Mouse (Mus musculus) liver, adult 2 months (tissue): ENCODE measurements around the gene Abcb6. TPM values are rescaled to one million over a fixed set of nuclear protein-coding genes. Genes with fewer than 3 reads are reported as not detected.

Source experiments
- DNase-seq: peaks from one replicate; pipeline ENCODE4 v3.0.0-alpha.2; 2011; ENCODE audit warnings: low read depth, low spot score; ENCODE audit errors: extremely low read depth
- H3K27ac ChIP-seq: fragments of 200-500 bp; replicated peaks from 2 replicates; pipeline ENCODE4 v1.5.1; 2012; ENCODE audit warnings: low read depth, mild to moderate bottlenecking, control low read depth, inconsistent platforms, low read length; ENCODE audit not compliant: insufficient read depth
- H3K27me3 ChIP-seq: fragments of 200-500 bp; 2 replicates; pipeline ENCODE4 v1.6.1; 2012; ENCODE audit warnings: mild to moderate bottlenecking, moderate library complexity, low read length, inconsistent platforms; ENCODE audit not compliant: control insufficient read depth, insufficient read depth
- H3K36me3 ChIP-seq: fragments of 200-500 bp; 2 replicates; pipeline ENCODE4 v1.6.1; 2012; ENCODE audit warnings: low read length, inconsistent platforms; ENCODE audit not compliant: control insufficient read depth, insufficient read depth
- H3K4me1 ChIP-seq: fragments of 200-500 bp; 2 replicates; pipeline ENCODE4 v1.6.1; 2011; ENCODE audit warnings: low read length; ENCODE audit not compliant: control insufficient read depth, insufficient read depth
- H3K4me3 ChIP-seq: fragments of 200-500 bp; 2 replicates; pipeline ENCODE4 v1.5.1; 2011; ENCODE audit warnings: low read depth, mild to moderate bottlenecking, control low read depth, low read length, moderate library complexity; ENCODE audit not compliant: insufficient read depth
- H3K79me2 ChIP-seq: fragments of 200-500 bp; 2 replicates; pipeline ENCODE4 v1.6.1; 2012; ENCODE audit warnings: inconsistent platforms, mild to moderate bottlenecking, low read length, moderate library complexity; ENCODE audit not compliant: control insufficient read depth, insufficient read depth
- H3K9ac ChIP-seq: fragments of 200-500 bp; 2 replicates; pipeline ENCODE4 v1.6.1; 2012; ENCODE audit warnings: low read depth, mild to moderate bottlenecking, control low read depth, inconsistent platforms, low read length
- CTCF ChIP-seq: fragments of 200-500 bp; IDR thresholded peaks from 2 replicates; pipeline ENCODE4 v1.5.1; 2011; ENCODE audit warnings: low read depth, low read length, control low read depth
- POLR2A ChIP-seq: fragments of 200-500 bp; IDR thresholded peaks from 2 replicates; pipeline ENCODE4 v1.6.1; 2011; ENCODE audit warnings: low read length, control low read depth; ENCODE audit not compliant: insufficient read depth; ENCODE audit errors: extremely low read depth
- WGBS: fragments of 180-500 bp; shearing (Covaris S2); methylation state at CpG from one replicate; pipeline ENCODE4 v1.1.7; 2018; 5-methylcytosine and 5-hydroxymethylcytosine counted together
- polyA plus RNA-seq: library from polyadenylated mRNA; depleted of rRNA; stranded (reverse); fragments of >200 nt; gene quantifications from 2 replicates; pipeline ENCODE4 v1.2.3, GENCODE M21; 2012
- total RNA-seq: library from RNA; depleted of rRNA; stranded (reverse); fragments of >200 nt; gene quantifications from 2 replicates; pipeline ENCODE4 v1.2.3, GENCODE M21; 2014

The Abcb6 gene
- total and polyA plus RNA-seq, 2 experiments, result 56.1 to 88.7 TPM

DNA sequence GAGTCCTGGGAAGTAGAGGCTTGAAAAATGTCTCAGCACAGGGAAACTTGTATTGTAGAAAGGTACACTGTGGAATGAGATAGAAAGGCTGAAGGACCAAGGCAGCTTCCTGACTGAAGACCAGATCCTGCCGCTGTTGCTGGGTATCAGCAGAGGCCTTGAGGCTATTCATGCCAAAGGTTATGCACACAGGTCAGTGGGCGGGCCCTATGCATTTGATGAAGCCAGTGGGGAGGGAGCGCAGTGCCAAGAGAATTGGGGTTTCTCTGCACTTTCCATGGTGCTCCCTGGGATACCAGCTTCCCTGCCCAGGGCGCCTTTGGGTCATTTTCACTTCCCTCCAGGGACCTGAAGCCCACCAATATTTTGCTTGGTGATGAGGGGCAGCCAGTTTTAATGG is 32.4 kb upstream of the Abcb6 start:
- Histone ChIP-seq H3K79me2 (peaks cover 8% of the 10 kb centered on the region; the same call in 1 of the 2 replicates), H3K27ac (peak overlapping the region; percentile 95), H3K27me3 (no peaks in the 10 kb centered on the region), H3K4me3 (no peak overlapping the region), H3K36me3 (peaks cover 16% of the 10 kb centered on the region; the same call in 1 of the 2 replicates), H3K4me1 (peaks cover 47% of the 10 kb centered on the region), H3K9ac (peak overlapping the region; percentile 10; the same call in 1 of the 2 replicates)
- peak; percentile 88 for DNase-seq
- TF ChIP-seq CTCF, result no peak
- 18% methylated on average over 4 of the region's 4 CpGs for WGBS

GRCm38 (mm10) chr1:75211141-75211708 is 31.0 kb upstream of the Abcb6 start:
- Histone ChIP-seq H3K27ac (peak overlapping the region; percentile 85), H3K9ac (peak overlapping the region; percentile 92), H3K4me3 (peak overlapping the region; percentile 89), H3K79me2 (peaks cover 8% of the 10 kb centered on the region; the same call in 1 of the 2 replicates), H3K27me3 (no peaks in the 10 kb centered on the region), H3K36me3 (peaks cover 14% of the 10 kb centered on the region; the same call in 1 of the 2 replicates), H3K4me1 (peaks cover 37% of the 10 kb centered on the region)
- TF ChIP-seq CTCF (no peak), POLR2A (no peak)
- DNase-seq, result peak; percentile 42
- 4% methylated on average over 17 of the region's 17 CpGs for WGBS

- H3K36me3 ChIP-seq, result peaks cover 11% of the 10 kb centered on the region; the same call in 1 of the 2 replicates
- TF ChIP-seq POLR2A, result peak; percentile 80
- no peak for TF ChIP-seq CTCF
- peak; percentile 86 for DNase-seq
- H3K27ac ChIP-seq, result peak within 1 kb of the TSS; percentile 85
- H3K79me2 ChIP-seq, result peaks cover 8% of the 10 kb centered on the region; the same call in 1 of the 2 replicates
- H3K4me3 ChIP-seq, result peak within 1 kb of the TSS; percentile 89
- 5% methylated on average over 42 of the region's 42 CpGs for WGBS
- H3K27me3 ChIP-seq, result no peaks in the 10 kb centered on the region
- peaks cover 29% of the 10 kb centered on the region for H3K4me1 ChIP-seq
- peak within 1 kb of the TSS; percentile 92 for H3K9ac ChIP-seq
These were observed 30.2 kb upstream of the Abcb6 start, which contains the start of the genes Glb1l and Stk16 for GRCm38 (mm10) chr1:75210136-75211087. Glb1l (minus strand) TSS chr1:75210813. Stk16 (plus strand) TSS chr1:75210838.

DNA sequence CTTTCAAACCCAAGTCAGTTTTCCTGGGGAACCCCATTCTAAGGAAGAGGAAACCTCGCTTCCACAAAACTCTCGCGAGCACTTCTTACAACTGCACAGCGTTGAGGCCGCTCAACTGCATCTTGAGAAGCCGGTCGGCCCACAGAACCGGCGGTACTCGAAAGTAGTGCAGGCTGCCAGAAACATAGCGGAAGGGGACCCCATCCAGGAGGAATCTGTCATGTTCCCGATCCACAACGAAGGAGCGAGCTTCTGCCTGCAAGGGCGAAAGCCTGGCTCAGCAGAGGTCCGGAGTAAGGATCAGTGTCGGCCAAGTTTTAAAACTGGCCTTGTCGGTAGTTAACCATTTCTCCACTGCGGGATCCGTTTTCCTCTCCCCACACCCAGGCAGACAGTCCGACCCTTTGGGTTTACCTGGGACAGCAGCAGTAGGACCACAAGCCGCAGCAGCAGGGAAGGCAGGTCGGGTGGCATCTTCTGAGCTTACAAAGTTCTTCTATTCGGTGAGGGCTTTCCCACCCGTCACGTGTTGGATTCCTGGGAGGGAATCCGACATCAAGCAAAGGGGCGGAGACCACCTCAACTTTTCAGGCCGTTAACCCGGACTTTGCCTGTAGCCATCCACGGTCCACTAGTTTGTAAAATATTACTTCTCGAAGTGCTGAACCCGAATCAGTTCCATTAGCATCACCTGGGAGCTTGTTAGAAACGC is 28.9 kb upstream of the Abcb6 start:
- peaks cover 23% of the 10 kb centered on the region for H3K4me1 ChIP-seq
- H3K36me3 ChIP-seq, result peaks cover 6% of the 10 kb centered on the region; the same call in 1 of the 2 replicates
- peaks cover 8% of the 10 kb centered on the region; the same call in 1 of the 2 replicates for H3K79me2 ChIP-seq
- H3K27me3 ChIP-seq, result no peaks in the 10 kb centered on the region
- peak overlapping the region; percentile 69 for H3K9ac ChIP-seq
- 30% methylated on average over 34 of the region's 34 CpGs for WGBS
- no peak overlapping the region for H3K27ac ChIP-seq
- H3K4me3 ChIP-seq, result peak overlapping the region; percentile 44
- DNase-seq, result no peak
- TF ChIP-seq POLR2A (no peak), CTCF (no peak)

GRCm38 (mm10) chr1:75201236-75201635 is 21.0 kb upstream of the Abcb6 start:
- 97% methylated on average over 1 of the region's 1 CpGs for WGBS
- Histone ChIP-seq H3K27me3 (no peaks in the 10 kb centered on the region), H3K9ac (no peak overlapping the region), H3K36me3 (peaks cover 28% of the 10 kb centered on the region), H3K4me1 (no peaks in the 10 kb centered on the region), H3K4me3 (no peak overlapping the region), H3K27ac (no peak overlapping the region), H3K79me2 (no peaks in the 10 kb centered on the region)
- no peak for DNase-seq
- no peak for TF ChIP-seq POLR2A
